Mouse (Mus musculus): ENCODE measurements at regions not wholly inside any gene's neighbourhood (a gene's known extent, or its start where the extent isn't known, plus 50 kb on each side); places are given as distances from the start of the nearest gene placed in this dataset.
A peak's percentile ranks its signal among the peaks of the same experiment; 100 is the strongest.

DNA sequence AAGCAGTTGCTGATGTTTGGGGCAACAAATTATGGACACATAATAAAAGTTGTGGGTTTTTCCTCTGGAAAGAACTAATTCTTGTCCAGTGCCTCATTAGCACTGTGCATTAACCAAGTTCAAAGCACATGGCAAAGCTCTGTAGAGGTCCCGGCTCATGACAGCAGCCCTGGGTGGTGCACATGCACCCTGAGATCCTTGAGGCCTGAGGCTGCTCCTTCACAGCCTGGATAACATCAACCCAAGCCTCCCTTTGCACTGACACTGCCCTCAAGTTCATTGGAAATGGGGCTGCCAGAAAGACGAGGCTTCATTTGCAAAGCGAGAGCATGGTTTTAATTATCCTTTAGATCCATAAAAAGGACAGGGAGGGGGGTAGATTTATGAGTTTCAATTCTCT lies 216.3 kb downstream of the Ets1 start:
- no peak overlapping the region for H3K27ac ChIP-seq
- 69% methylated on average over 3 of the region's 3 CpGs for WGBS
- H3K4me3 ChIP-seq = no peak overlapping the region
- DNase-seq (ENCODE audit: low spot score) = no peak
- no peaks in the 10 kb centered on the region for H3K36me3 ChIP-seq
- no peaks in the 10 kb centered on the region for H3K9me3 ChIP-seq
- H3K4me1 ChIP-seq = no peaks in the 10 kb centered on the region
- no peaks in the 10 kb centered on the region for H3K27me3 ChIP-seq (ENCODE audit: insufficient read depth, poor library complexity, severe bottlenecking)

DNA sequence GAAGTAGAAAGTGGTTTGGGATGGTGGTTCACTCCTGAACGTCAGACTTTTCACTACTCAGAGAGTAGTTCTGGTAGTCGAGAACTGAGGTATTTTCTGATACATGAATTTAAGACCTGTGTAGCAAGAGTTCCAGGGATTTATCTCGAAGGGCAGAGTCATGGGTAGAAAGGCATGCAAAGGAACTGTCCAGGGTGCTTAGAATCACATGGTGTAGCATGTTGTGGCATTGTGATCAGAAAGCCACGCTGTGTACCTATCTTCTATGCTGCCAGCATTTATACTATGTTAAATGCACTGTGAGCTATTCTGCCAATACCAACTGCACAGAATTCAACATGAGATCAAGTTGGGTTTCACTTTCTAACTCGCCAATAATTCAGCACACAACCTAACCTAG lies 227.3 kb downstream of the Ets1 start:
- 69% methylated on average over 5 of the region's 5 CpGs for WGBS
- H3K27ac ChIP-seq = no peak overlapping the region
- no peaks in the 10 kb centered on the region for H3K27me3 ChIP-seq (ENCODE audit: insufficient read depth, poor library complexity, severe bottlenecking)
- no peak overlapping the region for H3K4me3 ChIP-seq
- H3K36me3 ChIP-seq = no peaks in the 10 kb centered on the region
- DNase-seq (ENCODE audit: low spot score) = no peak
- no peaks in the 10 kb centered on the region for H3K9me3 ChIP-seq
- H3K4me1 ChIP-seq = no peaks in the 10 kb centered on the region

DNA sequence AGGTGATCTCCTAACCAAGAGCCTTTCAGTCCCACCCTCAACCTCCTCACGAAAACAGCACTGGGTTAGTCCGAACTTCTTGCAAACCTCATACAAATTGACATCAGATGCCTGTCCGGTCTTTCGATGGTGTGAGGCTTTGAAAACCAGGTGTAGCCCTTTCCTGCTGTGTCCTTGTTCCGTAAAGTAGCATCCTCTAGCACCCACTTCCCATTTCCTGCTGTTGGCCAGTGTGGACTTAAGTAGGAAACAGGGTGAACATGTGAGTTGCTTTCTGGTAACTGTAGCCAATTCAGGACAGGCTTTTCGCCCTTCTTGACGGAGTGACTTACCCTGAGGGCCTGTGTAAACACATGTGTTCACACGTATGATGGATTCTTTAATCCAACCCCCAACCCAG lies 232.9 kb downstream of the Ets1 start:
- H3K4me1 ChIP-seq = no peaks in the 10 kb centered on the region
- no peaks in the 10 kb centered on the region for H3K27me3 ChIP-seq (ENCODE audit: insufficient read depth, poor library complexity, severe bottlenecking)
- H3K27ac ChIP-seq = no peak overlapping the region
- H3K36me3 ChIP-seq = no peaks in the 10 kb centered on the region
- H3K4me3 ChIP-seq = no peak overlapping the region
- 79% methylated on average over 8 of the region's 8 CpGs for WGBS
- no peaks in the 10 kb centered on the region for H3K9me3 ChIP-seq
- DNase-seq (ENCODE audit: low spot score) = no peak

DNA sequence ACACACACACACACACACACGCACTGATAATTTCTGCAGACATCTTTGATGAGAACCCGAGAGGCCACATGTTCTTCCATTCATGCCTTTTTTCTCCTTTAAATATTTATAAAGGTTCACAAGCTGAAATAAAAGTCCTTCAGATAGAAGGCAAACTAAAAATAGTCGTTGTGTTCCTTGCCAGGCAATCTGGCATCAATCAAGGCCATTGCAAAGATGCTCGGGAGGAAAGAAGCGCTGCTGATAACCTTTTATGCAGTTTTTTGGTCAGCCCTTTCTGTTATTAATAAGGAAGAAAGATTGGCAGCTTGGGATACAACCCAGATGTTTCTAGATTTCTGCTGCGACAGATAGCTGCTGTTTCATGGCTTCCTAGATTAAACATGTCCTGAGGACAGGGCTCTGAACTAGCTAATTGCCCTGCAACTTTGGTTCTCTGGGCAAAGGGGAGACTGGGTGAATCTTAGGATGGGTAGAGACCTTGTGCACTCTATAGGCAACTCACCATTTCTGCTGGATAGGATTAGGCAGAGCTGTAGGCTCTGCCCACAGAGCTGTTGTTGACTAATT lies 238.4 kb downstream of the Ets1 start:
- no peak overlapping the region for H3K27ac ChIP-seq
- no peaks in the 10 kb centered on the region for H3K36me3 ChIP-seq
- H3K4me3 ChIP-seq = no peak overlapping the region
- H3K27me3 ChIP-seq (ENCODE audit: insufficient read depth, poor library complexity, severe bottlenecking) = no peaks in the 10 kb centered on the region
- H3K4me1 ChIP-seq = peaks cover 7% of the 10 kb centered on the region; the same call in 1 of the 2 replicates
- 57% methylated on average over 6 of the region's 6 CpGs for WGBS
- DNase-seq (ENCODE audit: low spot score) = no peak
- H3K9me3 ChIP-seq = no peaks in the 10 kb centered on the region

DNA sequence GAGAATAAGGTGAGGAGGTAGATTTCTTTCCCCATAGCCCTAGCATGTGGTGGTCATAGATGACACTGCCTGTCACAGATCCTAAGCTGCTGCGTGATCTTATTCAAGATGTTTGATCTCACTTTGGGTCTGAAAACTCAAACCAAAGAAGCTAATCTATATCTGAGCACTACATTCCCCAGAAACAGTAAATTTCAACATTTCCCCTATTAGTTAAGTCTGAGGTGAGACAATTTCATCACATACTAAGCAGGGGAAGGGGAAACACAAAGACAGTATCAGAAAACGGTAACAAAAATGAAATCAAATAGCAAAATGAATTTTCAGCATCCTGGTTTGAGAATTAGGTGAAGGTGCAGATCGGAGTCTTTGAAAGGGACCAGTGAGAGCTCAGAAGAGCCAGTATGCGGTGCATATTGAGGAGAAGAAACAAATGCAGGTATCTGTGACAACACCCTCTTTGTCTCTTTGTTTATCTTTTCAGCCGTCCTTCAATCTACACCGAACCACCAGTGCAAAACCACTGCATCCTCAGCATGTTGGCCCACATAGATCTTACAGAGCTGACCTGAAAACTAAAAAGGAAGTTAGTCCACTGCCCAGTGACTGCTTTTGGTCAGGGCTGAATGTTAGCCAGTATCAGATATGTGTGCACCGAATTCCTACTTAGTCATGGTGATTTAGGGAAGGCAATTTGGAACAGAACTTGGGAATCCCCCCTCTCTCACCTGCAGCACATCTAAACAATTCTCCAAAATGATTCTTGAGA lies 247.0 kb downstream of the Ets1 start:
- Histone ChIP-seq H3K9me3 (no peaks in the 10 kb centered on the region), H3K4me1 (no peaks in the 10 kb centered on the region), H3K27me3 (ENCODE audit: insufficient read depth, poor library complexity, severe bottlenecking) (no peaks in the 10 kb centered on the region), H3K36me3 (no peaks in the 10 kb centered on the region), H3K4me3 (no peak overlapping the region), H3K27ac (no peak overlapping the region)
- no peak for DNase-seq (ENCODE audit: low spot score)
- WGBS = 78% methylated on average over 7 of the region's 7 CpGs

DNA sequence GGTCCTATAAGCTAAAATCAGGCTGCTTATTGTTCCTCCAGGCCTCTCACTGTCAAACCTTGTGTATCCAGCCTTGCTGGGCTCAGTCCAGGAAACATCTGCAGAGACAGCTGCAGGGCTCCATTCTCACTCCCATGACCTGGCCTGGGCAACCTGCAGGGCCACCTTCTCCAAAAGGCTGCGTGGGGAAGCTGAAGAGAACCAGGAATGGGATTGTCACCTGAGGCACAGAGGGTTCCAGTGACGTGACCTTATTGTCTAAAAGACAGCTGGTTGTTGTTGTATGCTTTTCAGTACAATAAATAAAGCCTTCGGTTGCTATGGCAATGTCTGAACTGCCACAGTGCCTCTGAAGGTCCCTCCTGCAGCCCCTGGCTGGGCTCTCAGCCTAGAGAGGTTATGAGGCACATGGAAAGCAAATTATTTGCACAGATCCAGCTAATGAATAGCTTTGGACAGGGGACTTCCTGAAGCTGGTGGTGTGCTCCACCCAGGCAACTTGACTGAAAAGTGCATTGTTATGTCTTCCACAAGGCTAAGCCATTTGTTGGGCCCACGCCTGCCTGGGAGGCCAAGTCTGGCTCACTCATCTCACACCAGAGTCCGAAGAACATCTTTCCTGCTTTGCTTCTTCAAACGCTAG lies 250.1 kb downstream of the Ets1 start:
- no peaks in the 10 kb centered on the region for H3K27me3 ChIP-seq (ENCODE audit: insufficient read depth, poor library complexity, severe bottlenecking)
- no peaks in the 10 kb centered on the region for H3K4me1 ChIP-seq
- H3K36me3 ChIP-seq = no peaks in the 10 kb centered on the region
- no peak for DNase-seq (ENCODE audit: low spot score)
- WGBS = 76% methylated on average over 6 of the region's 6 CpGs
- no peaks in the 10 kb centered on the region for H3K9me3 ChIP-seq
- H3K27ac ChIP-seq = no peak overlapping the region
- H3K4me3 ChIP-seq = no peak overlapping the region

DNA sequence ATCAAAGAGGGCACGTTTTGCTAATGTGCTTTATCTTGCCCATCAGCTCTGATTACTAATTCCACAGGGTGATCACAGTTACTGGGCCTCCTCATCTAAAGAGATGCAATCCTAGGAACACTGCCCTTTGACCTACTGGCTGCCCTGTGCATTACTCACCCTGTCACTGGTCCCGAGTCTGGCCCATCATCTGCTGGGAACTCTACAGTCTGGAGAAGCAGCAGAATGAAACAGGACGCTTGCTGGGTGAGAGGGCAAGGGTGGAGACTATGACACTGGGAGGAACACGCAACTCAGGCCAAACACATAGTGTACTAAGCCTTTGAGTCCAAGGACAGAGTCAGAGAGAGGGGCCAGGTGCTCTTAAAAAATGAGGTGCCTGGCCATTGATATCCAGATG lies 263.8 kb downstream of the Ets1 start:
- Histone ChIP-seq H3K9me3 (no peaks in the 10 kb centered on the region), H3K4me1 (peaks cover 8% of the 10 kb centered on the region; the same call in 1 of the 2 replicates), H3K36me3 (no peaks in the 10 kb centered on the region), H3K27ac (no peak overlapping the region), H3K4me3 (no peak overlapping the region), H3K27me3 (ENCODE audit: insufficient read depth, poor library complexity, severe bottlenecking) (no peaks in the 10 kb centered on the region)
- 22% methylated on average over 4 of the region's 4 CpGs for WGBS
- no peak for DNase-seq (ENCODE audit: low spot score)

DNA sequence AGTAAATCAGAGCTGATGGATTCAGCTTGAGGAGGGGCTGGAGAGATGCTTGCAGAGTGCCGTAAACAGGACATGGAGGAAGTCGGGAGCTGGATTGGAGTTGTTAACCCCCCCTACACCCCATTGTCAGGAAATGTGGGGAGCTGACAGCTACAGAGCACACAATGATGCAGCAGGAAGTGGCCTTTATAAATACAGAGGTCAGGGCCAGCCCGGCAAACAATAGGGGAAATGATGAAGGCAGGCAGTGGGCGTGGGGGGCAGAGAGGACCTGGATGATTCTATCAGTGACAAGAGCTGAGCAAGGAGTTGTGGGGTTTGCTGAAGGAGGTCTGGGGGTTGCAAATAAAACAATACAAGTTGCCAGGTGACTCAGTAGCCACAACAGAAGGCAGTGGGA lies 265.3 kb downstream of the Ets1 start:
- no peak for DNase-seq (ENCODE audit: low spot score)
- no peak overlapping the region for H3K4me3 ChIP-seq
- no peaks in the 10 kb centered on the region for H3K36me3 ChIP-seq
- WGBS = 59% methylated on average over 4 of the region's 4 CpGs
- no peaks in the 10 kb centered on the region for H3K27me3 ChIP-seq (ENCODE audit: insufficient read depth, poor library complexity, severe bottlenecking)
- peak overlapping the region; percentile 62; the same call in 1 of the 2 replicates for H3K27ac ChIP-seq
- H3K4me1 ChIP-seq = peaks cover 12% of the 10 kb centered on the region
- no peaks in the 10 kb centered on the region for H3K9me3 ChIP-seq

DNA sequence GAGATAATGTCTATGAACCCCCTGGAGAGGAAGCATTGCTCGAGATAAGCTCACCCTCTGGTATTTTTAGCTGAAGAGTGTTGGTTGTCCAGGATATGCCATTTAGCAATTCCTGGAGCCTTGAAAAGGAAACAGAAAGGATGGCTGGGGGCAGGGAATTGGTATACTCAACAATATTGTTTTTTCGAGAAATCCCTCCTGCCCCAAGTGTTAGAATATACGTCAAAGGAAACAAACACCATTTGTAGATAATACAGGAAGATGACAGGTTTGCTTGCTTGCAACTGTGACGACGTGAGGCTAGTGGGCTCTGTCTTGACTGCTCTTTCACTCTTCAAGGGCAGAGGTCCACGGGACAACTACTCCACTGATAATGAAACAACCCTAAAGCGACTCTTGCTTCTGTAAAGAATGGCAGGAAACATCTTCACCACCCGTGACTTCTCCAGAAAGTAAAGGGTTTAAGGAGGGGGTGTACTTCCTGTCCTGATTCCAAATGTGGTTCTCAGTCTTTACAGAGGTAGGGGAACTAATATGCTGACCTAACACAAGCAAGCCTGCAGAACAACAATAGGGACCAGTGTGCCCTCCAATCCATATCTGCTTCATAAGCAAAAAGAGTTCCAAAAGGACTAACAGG lies 270.3 kb downstream of the Ets1 start:
- no peak for DNase-seq (ENCODE audit: low spot score)

DNA sequence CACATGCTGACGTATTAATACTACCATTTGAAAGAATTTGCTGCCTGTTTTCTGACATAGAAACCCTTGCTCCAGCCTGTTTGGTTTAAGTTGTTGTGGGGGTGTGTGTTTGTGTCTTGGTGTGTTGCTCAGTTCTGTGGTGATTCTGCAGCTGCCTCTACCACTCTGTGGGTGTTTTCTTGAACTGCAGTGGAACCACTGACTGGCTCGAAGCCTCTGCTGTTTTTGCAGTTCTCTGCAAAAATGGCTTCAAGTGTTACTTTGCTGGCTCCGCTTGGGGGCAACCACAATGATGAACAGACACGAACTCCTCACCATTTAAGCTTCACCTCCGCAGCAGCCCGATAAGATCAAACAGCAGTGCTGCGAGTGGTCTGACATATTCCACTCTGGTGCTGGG lies 274.6 kb downstream of the Ets1 start:
- Histone ChIP-seq H3K9me3 (no peaks in the 10 kb centered on the region), H3K4me3 (no peak overlapping the region), H3K27me3 (ENCODE audit: insufficient read depth, poor library complexity, severe bottlenecking) (no peaks in the 10 kb centered on the region), H3K4me1 (peaks cover 27% of the 10 kb centered on the region), H3K36me3 (no peaks in the 10 kb centered on the region), H3K27ac (no peak overlapping the region)
- 45% methylated on average over 7 of the region's 7 CpGs for WGBS
- no peak for DNase-seq (ENCODE audit: low spot score)

More for the DNA sequence above, 270.3 kb downstream of the Ets1 start:
- no peak overlapping the region for H3K4me3 ChIP-seq
- H3K4me1 ChIP-seq = peaks cover 17% of the 10 kb centered on the region
- WGBS = 26% methylated on average over 8 of the region's 8 CpGs
- H3K27me3 ChIP-seq (ENCODE audit: insufficient read depth, poor library complexity, severe bottlenecking) = no peaks in the 10 kb centered on the region
- H3K9me3 ChIP-seq = no peaks in the 10 kb centered on the region
- no peak overlapping the region for H3K27ac ChIP-seq
- no peaks in the 10 kb centered on the region for H3K36me3 ChIP-seq

DNA sequence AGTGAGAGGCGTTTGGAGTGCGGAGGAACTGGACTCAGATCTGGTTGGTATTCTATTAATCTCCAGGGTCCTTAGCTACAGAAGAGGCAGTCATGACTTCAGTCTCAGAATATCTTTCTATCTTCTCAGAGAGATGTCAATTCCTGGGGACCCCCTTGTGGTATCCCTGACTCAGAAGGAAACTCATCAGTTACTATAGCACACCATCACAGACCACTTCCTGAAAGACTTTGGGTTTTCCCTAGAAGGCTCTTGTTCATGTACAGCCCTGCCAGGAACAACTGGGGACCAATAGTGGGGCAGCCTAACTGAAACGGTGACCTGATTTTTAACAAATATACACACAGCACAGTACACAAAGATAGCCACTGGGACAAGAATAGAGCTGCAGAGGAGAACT lies 279.6 kb downstream of the Ets1 start:
- no peak overlapping the region for H3K4me3 ChIP-seq
- H3K27ac ChIP-seq = no peak overlapping the region
- 89% methylated on average over 3 of the region's 3 CpGs for WGBS
- H3K9me3 ChIP-seq = no peaks in the 10 kb centered on the region
- no peak for DNase-seq (ENCODE audit: low spot score)
- no peaks in the 10 kb centered on the region for H3K36me3 ChIP-seq
- H3K27me3 ChIP-seq (ENCODE audit: insufficient read depth, poor library complexity, severe bottlenecking) = no peaks in the 10 kb centered on the region
- peaks cover 16% of the 10 kb centered on the region for H3K4me1 ChIP-seq

DNA sequence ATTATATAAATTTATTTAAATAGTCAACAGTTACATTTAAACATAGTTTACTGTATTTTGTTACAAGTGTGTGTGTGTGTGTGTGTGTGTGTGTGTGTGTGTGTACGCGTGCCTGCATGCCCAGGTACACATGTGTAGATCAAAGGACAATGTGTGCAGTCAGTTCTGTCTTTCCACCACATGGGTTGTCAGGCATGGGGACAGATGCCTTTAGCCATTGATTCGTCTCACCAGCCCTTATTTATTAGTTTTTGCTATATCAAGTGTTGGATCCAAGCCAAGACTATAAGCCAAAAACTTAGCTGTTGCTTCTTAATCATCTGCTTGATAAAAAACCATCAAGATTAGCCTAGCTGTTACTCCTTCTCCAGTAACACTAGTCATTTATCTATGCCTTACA lies 280.7 kb downstream of the Ets1 start:
- no peaks in the 10 kb centered on the region for H3K27me3 ChIP-seq (ENCODE audit: insufficient read depth, poor library complexity, severe bottlenecking)
- H3K36me3 ChIP-seq = no peaks in the 10 kb centered on the region
- 90% methylated on average over 3 of the region's 3 CpGs for WGBS
- H3K4me3 ChIP-seq = no peak overlapping the region
- H3K27ac ChIP-seq = no peak overlapping the region
- H3K4me1 ChIP-seq = peaks cover 10% of the 10 kb centered on the region
- no peak for DNase-seq (ENCODE audit: low spot score)
- no peaks in the 10 kb centered on the region for H3K9me3 ChIP-seq

DNA sequence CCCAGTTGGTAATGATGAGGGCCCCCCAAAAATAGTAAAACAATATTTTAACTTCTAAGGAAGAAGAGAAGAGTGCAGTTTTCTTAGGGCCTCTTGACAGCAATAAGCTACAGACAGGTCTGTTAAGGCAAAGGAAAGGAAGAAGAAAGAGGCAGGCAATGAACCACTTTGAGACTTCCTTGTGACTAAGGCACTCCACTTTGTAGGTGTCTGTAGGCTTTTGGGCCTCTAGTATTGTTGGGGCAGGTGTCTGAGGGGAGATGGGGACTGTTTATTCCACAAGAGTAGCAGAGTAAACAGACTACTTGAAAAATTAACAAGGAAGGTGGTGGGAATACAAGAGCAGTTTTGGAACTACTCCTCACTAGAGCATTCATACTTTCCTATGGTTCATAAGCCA lies 287.9 kb downstream of the Ets1 start:
- Histone ChIP-seq H3K27me3 (ENCODE audit: insufficient read depth, poor library complexity, severe bottlenecking) (no peaks in the 10 kb centered on the region), H3K4me3 (no peak overlapping the region), H3K36me3 (no peaks in the 10 kb centered on the region), H3K9me3 (no peaks in the 10 kb centered on the region), H3K27ac (no peak overlapping the region), H3K4me1 (no peaks in the 10 kb centered on the region)
- DNase-seq (ENCODE audit: low spot score) = no peak

All from heart, embryonic 10.5 days (tissue).